Mouse (Mus musculus): Measurements from ENCODE around the gene Egfl7. TPM values are rescaled to one million over a fixed set of nuclear protein-coding genes. Genes with fewer than 3 reads are reported as not detected.

Egfl7 gene
- polyA plus RNA-seq, 1 experiment from 2014 or later, result 55.1 TPM

- Histone ChIP-seq H3K36me3 (replicated peaks) (peaks cover 37% of the 10 kb centered on the region), H3K27ac (replicated peaks) (peak overlapping the region; percentile 56; the same call in 1 of the 2 replicates), H3K4me1 (replicated peaks) (peaks cover 35% of the 10 kb centered on the region), H3K27me3 (no peaks in the 10 kb centered on the region), H3K4me2 (peak overlapping the region; percentile 83), H3K9ac (peak overlapping the region; percentile 75), H3K9me3 (replicated peaks) (no peaks in the 10 kb centered on the region), H3K4me3 (replicated peaks) (peak overlapping the region; percentile 76)
- WGBS (ENCODE audit: insufficient replicate concordance), result 3% methylated on average over 49 of the region's 49 CpGs
- ATAC-seq (ENCODE audit: insufficient read depth), result peak; percentile 70
Measured at GRCm38 (mm10) chr2:26639838-26640830, 60.3 kb downstream of the Egfl7 start.

DNA sequence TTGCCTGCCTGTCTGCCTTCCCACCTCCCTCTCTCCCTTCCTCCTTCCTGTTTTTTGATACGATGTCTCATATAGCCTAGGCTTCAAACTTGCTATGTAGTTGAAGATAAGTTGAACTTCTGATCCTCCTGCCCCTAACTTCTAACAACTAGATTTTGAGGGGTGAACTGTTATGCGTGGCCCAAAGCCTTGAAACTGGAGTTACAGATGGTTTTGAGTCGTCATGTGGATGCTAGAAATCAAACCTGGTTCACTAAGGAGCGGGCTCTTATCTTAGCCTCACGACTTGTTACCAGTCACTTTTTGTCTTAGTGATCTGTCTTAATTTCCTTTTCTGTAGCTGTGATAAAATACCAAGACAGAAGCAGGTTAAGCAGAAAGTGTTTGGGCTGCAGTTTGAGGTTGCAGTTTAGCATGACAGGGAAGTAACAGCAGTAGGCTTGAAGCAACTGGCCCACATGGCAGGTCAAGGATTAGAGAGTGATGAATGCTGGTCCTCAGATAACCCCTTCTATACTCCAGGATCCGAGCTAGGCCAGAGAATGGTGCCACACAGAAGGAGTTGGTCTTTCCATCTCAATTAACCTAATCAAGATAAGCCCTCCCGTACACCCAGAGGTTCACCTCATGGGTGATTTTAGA, 61.3 kb downstream of the Egfl7 start:
- Histone ChIP-seq H3K4me2 (no peak overlapping the region), H3K4me3 (replicated peaks) (no peak overlapping the region), H3K4me1 (replicated peaks) (peaks cover 35% of the 10 kb centered on the region), H3K27me3 (no peaks in the 10 kb centered on the region), H3K36me3 (replicated peaks) (peaks cover 27% of the 10 kb centered on the region), H3K27ac (replicated peaks) (no peak overlapping the region), H3K9ac (no peak overlapping the region), H3K9me3 (replicated peaks) (no peaks in the 10 kb centered on the region)
- no peak for ATAC-seq (ENCODE audit: insufficient read depth)
- WGBS (ENCODE audit: insufficient replicate concordance), result 26% methylated on average over 7 of the region's 7 CpGs

MicroRNAs encoded within 50 kb of the gene (microRNA counts, 519-probe panel; counts per million panel counts)
- microRNA mmu-miR-126-3p (4,681 counts per million, percentile 92 among the panel's probes with 10 or more counts), microRNA mmu-miR-126-5p (3,730 counts per million, percentile 76 among the panel's probes with 10 or more counts)

Small RNAs within 50 kb of the gene (microRNA-seq; reads per million reads assigned to microRNA genes)
- gene Mir126a (0.76 reads per million), gene Mir126b (not detected)

Other genes with a start within 250 kb of the Egfl7 start
- 8.3 and 9.8 TPM in 2 replicates for gene Dnlz, start 227.9 kb upstream of the Egfl7 start, polyA plus RNA-seq (2015; fragmentation: Nextera tagmentation; extraction: Ambion mirVana)
- 2.3 and 2.9 TPM in 2 replicates for gene Card9, start 219.1 kb upstream of the Egfl7 start, polyA plus RNA-seq (2015; fragmentation: Nextera tagmentation; extraction: Ambion mirVana)
- gene Snapc4, start 199.4 kb upstream of the Egfl7 start, polyA plus RNA-seq (2015; fragmentation: Nextera tagmentation; extraction: Ambion mirVana), result 8.4 and 10.8 TPM in 2 replicates
- gene Entr1, start 190.7 kb upstream of the Egfl7 start, polyA plus RNA-seq (2015; fragmentation: Nextera tagmentation; extraction: Ambion mirVana), result 38.2 and 42.8 TPM in 2 replicates
- gene Pmpca, start 190.7 kb upstream of the Egfl7 start, polyA plus RNA-seq (2015; fragmentation: Nextera tagmentation; extraction: Ambion mirVana), result 61.5 and 61.6 TPM in 2 replicates
- 6.0 and 6.1 TPM in 2 replicates for gene Inpp5e, start 170.8 kb upstream of the Egfl7 start, polyA plus RNA-seq (2015; fragmentation: Nextera tagmentation; extraction: Ambion mirVana)
- 8.8 and 9.6 TPM in 2 replicates for gene Sec16a, start 134.8 kb upstream of the Egfl7 start, polyA plus RNA-seq (2015; fragmentation: Nextera tagmentation; extraction: Ambion mirVana)
- gene Notch1, start 63.4 kb upstream of the Egfl7 start, polyA plus RNA-seq (2015; fragmentation: Nextera tagmentation; extraction: Ambion mirVana), result 2.8 and 3.1 TPM in 2 replicates
- not detected in 2 replicates for gene Gm20532, start 6.6 kb downstream of the Egfl7 start, polyA plus RNA-seq (2015; fragmentation: Nextera tagmentation; extraction: Ambion mirVana)
- gene Agpat2, start 24.4 kb downstream of the Egfl7 start, polyA plus RNA-seq (2015; fragmentation: Nextera tagmentation; extraction: Ambion mirVana), result 55.6 and 63.7 TPM in 2 replicates
- 1.2 and 1.7 TPM in 2 replicates for gene Fam69b, start 48.4 kb downstream of the Egfl7 start, polyA plus RNA-seq (2015; fragmentation: Nextera tagmentation; extraction: Ambion mirVana)
- gene Lcn4, start 91.3 kb downstream of the Egfl7 start, polyA plus RNA-seq (2015; fragmentation: Nextera tagmentation; extraction: Ambion mirVana), result not detected in 2 replicates